Comparison of ENCODE assay signal across 18 mouse cellular contexts in genomic region chr10:130293741-130294408, GRCm38 (mm10). TPM values are rescaled to one million over a fixed set of nuclear protein-coding genes. Genes with fewer than 3 reads are reported as not detected.
A peak's percentile ranks its signal among the peaks of the same experiment; 100 is the strongest.
DNase-seq lines count a peak whose midpoint lies in the region; ATAC-seq lines count a peak whose summit lies in the region.
"Had no signal": no experiment of that assay in that cellular context is flagged by ENCODE, and none has a peak within 500 bp of the region (broad histone marks: within the 10 kb centered on the region; RNA-seq: fewer than 3 reads in every experiment).

No protein-coding gene starts in this region.

- H3K36me3 ChIP-seq in heart, embryonic 10.5 days: no peaks in the 10 kb centered on the region
- no peaks in the 10 kb centered on the region for H3K36me3 ChIP-seq in hindbrain, embryonic 10.5 days
- H3K36me3 ChIP-seq in midbrain, embryonic 14.5 days (ENCODE audit: control insufficient read depth, insufficient read depth, low read length): no peaks in the 10 kb centered on the region
- H3K36me3 ChIP-seq: limb, embryonic 12.5 days had no signal

- H3K4me3 ChIP-seq in heart, embryonic 10.5 days: no peak overlapping the region
- no peak overlapping the region for H3K4me3 ChIP-seq in hindbrain, embryonic 10.5 days
- no peak overlapping the region for H3K4me3 ChIP-seq in midbrain, embryonic 14.5 days (replicated peaks; ENCODE audit: low read depth, low read length)
- H3K4me3 ChIP-seq: erythroblast, embryonic 14.5 days; limb, embryonic 12.5 days had no signal

- ATAC-seq in midbrain, embryonic 14.5 days (ENCODE audit: low FRiP score, low TSS enrichment): peak; percentile 82

- no peak overlapping the region for H3K9ac ChIP-seq in midbrain, embryonic 14.5 days (replicated peaks; ENCODE audit: low read length)
- H3K9ac ChIP-seq: limb, embryonic 12.5 days had no signal

- H3K27ac ChIP-seq in heart, embryonic 10.5 days: no peak overlapping the region
- peak overlapping the region; percentile 70 for H3K27ac ChIP-seq in hindbrain, embryonic 10.5 days
- H3K27ac ChIP-seq in midbrain, embryonic 14.5 days (replicated peaks; ENCODE audit: low read depth, low read length): no peak overlapping the region
- H3K27ac ChIP-seq: limb, embryonic 12.5 days; macrophage had no signal

- peak; percentile 64 for DNase-seq in heart, adult 11 months
- DNase-seq in heart, embryonic 10.5 days (ENCODE audit: low spot score): no peak
- DNase-seq in embryo, embryonic 10 days (ENCODE audit: low spot score): peak; percentile 20
- DNase-seq in hindbrain, embryonic 10.5 days (ENCODE audit: low spot score): peak; percentile 25
- peak; percentile 45 for DNase-seq in midbrain, embryonic 14.5 days
- no peak for DNase-seq in frontal cortex, postnatal 25 days (ENCODE audit: low spot score in 2 of 2)
- no peak for DNase-seq in urinary bladder, postnatal 25 days (ENCODE audit: low spot score)
- DNase-seq in cerebellum, adult 18-20 months: no peak
- DNase-seq: B cell, adult 2 months; cerebellum, postnatal 14 days; gastrocnemius, postnatal 25 days; kidney, postnatal 14 days had no signal

- 22% methylated on average over 3 of the region's 3 CpGs for WGBS in heart, embryonic 10.5 days
- WGBS in hindbrain, embryonic 10.5 days: 12% methylated on average over 3 of the region's 3 CpGs
- 14% methylated on average over 3 of the region's 3 CpGs for WGBS in midbrain, embryonic 14.5 days

- H3K9me3 ChIP-seq in heart, embryonic 10.5 days: no peaks in the 10 kb centered on the region
- H3K9me3 ChIP-seq in hindbrain, embryonic 10.5 days: no peaks in the 10 kb centered on the region
- H3K9me3 ChIP-seq in midbrain, embryonic 14.5 days (ENCODE audit: control insufficient read depth, low read length): no peaks in the 10 kb centered on the region
- H3K9me3 ChIP-seq: limb, embryonic 12.5 days had no signal

- no peaks in the 10 kb centered on the region for H3K27me3 ChIP-seq in heart, embryonic 10.5 days (ENCODE audit: insufficient read depth, poor library complexity, severe bottlenecking)
- no peaks in the 10 kb centered on the region for H3K27me3 ChIP-seq in hindbrain, embryonic 10.5 days (ENCODE audit: insufficient read depth, poor library complexity, severe bottlenecking)
- no peaks in the 10 kb centered on the region for H3K27me3 ChIP-seq in midbrain, embryonic 14.5 days (ENCODE audit: control insufficient read depth, insufficient read depth, low read length)
- H3K27me3 ChIP-seq: limb, embryonic 12.5 days had no signal

- H3K4me1 ChIP-seq in heart, embryonic 10.5 days: no peaks in the 10 kb centered on the region
- peaks cover 14% of the 10 kb centered on the region for H3K4me1 ChIP-seq in hindbrain, embryonic 10.5 days (replicated peaks)
- H3K4me1 ChIP-seq in midbrain, embryonic 14.5 days (ENCODE audit: control insufficient read depth, insufficient read depth, low read length): peaks cover 10% of the 10 kb centered on the region
- H3K4me1 ChIP-seq: limb, embryonic 12.5 days had no signal

- H3K4me2 ChIP-seq in midbrain, embryonic 14.5 days (ENCODE audit: low read length): no peak overlapping the region
- H3K4me2 ChIP-seq: limb, embryonic 12.5 days had no signal

RNA-seq across cellular contexts. Expression of gene Neurod4, which starts 13.8 kb away (rescaled TPM):
- polyA plus RNA-seq in heart, embryonic 10.5 days (2016; fragmentation: Nextera tagmentation; extraction: Ambion mirVana): 0.06 and 0.28 TPM in 2 replicates
- 14.0 and 23.1 TPM in 2 replicates for polyA plus RNA-seq in hindbrain, embryonic 10.5 days (2016; fragmentation: Nextera tagmentation; extraction: Ambion mirVana)
- 2.6 and 6.9 TPM in 2 replicates for polyA plus RNA-seq in midbrain, embryonic 14.5 days (2014; fragmentation: Nextera tagmentation; extraction: Ambion mirVana)
- polyA plus RNA-seq: erythroblast, embryonic 14.5 days; heart, embryonic 16.5 days; intestine, embryonic 14.5 days; liver, embryonic 16.5 days; macrophage had no signal

RNA-seq across cellular contexts. Expression of gene Tespa1, which starts 28.8 kb away (rescaled TPM):
- 0.23 TPM in 1 of 2 replicates, not detected in the other for polyA plus RNA-seq in heart, embryonic 10.5 days (2016; fragmentation: Nextera tagmentation; extraction: Ambion mirVana)
- polyA plus RNA-seq in hindbrain, embryonic 10.5 days (2016; fragmentation: Nextera tagmentation; extraction: Ambion mirVana): not detected in 2 replicates
- polyA plus RNA-seq in midbrain, embryonic 14.5 days (2014; fragmentation: Nextera tagmentation; extraction: Ambion mirVana): 0.17 TPM in 1 of 2 replicates, not detected in the other

Comparison
In these comparisons a context has a peak if more than half of its experiments do, and no peak if none do; other contexts are left out.
1. DNase-seq: peak in heart, adult 11 months (single experiment), embryo, embryonic 10 days (single experiment), hindbrain, embryonic 10.5 days (single experiment) and midbrain, embryonic 14.5 days (single experiment); none in heart, embryonic 10.5 days (single experiment), frontal cortex, postnatal 25 days (0 of 2), urinary bladder, postnatal 25 days (single experiment) and cerebellum, adult 18-20 months (0 of 2).